Mouse (Mus musculus): ENCODE data around the gene Dhdds. TPM values are rescaled to one million over a fixed set of nuclear protein-coding genes. Genes with fewer than 3 reads are reported as not detected.

Dhdds gene
- polyA plus RNA-seq, 2 experiments = 13.3 to 16.8 TPM

DNA sequence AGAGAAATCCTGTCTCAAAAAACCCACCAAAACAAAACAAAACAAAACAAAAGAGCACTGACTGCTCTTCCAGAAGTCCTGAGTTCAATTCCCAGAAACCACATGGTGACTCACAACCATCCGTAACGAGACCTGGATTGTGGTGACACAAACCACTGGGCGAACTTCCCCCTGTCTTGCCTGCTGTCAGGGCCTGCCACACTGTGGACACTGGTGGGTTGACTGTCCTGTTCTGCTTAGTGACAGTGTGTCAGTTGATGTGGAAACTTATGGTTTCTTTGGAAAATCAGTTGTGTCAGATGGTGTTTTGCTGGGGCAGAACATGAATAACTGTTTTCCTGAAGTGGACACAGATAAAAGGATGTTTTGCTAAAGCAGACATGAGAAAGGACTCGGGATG lies 58.0 kb downstream of the Dhdds start:
- H3K9ac ChIP-seq (replicated peaks) = no peak overlapping the region
- ATAC-seq (ENCODE audit: insufficient read depth) (no peak), DNase-seq (ENCODE audit: low read depth in 3 of 3, low spot score in 3 of 3) (no peak)
- 62% methylated on average over 4 of the region's 4 CpGs for WGBS (ENCODE audit: insufficient replicate concordance)
- H3K27me3 ChIP-seq (ENCODE audit: control insufficient read depth, insufficient read depth, low read length) = no peaks in the 10 kb centered on the region
- peaks cover 0 to 4% of the 10 kb centered on the region in 2 experiments; a peak in 1 of 4 replicates for H3K4me1 ChIP-seq (replicated peaks; ENCODE audit: control insufficient read depth in 2 of 2, insufficient read depth in 2 of 2, low read length in 1 of 2)
- no peaks in the 10 kb centered on the region for H3K36me3 ChIP-seq (replicated peaks; ENCODE audit: control insufficient read depth, insufficient read depth, low read depth)
- no peak overlapping the region for H3K27ac ChIP-seq
- no peak overlapping the region for H3K4me2 ChIP-seq (ENCODE audit: low read depth)
- TF ChIP-seq EP300 (IDR thresholded peaks at IDR 0.05; ENCODE audit: low read depth) = no peak
- 0 out of 2 replicates have a peak, but pooled peaks have one; percentile 12 for TF ChIP-seq CTCF (IDR thresholded peaks at IDR 0.05; ENCODE audit: low read depth)
- no peaks in the 10 kb centered on the region for H3K9me3 ChIP-seq (ENCODE audit: control insufficient read depth, low read length)
- no peak overlapping the region for H3K4me3 ChIP-seq (ENCODE audit: insufficient read depth in 1 of 2, low read depth in 2 of 2, low read length in 2 of 2)

DNA sequence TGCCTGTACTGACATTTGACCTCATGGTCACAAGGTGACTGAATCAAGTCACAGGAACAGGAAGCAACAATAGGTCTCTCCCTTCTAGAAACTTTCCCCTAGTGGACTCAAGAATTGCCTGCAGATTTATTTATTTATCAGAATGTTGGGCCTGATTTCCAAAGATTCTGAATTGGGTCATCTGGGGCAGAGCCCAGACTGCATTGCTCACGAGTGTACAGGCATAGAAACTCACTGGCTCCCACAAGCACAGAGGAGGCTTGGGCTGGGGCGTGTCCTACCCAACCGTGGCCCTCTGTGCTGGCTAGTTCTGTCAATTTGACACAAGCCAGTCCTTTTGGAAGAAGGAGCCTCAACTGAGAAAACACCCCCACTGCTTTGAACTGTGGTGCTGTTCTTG lies 59.1 kb downstream of the Dhdds start:
- Histone ChIP-seq H3K27ac (no peak overlapping the region), H3K4me1 (replicated peaks; ENCODE audit: control insufficient read depth in 2 of 2, insufficient read depth in 2 of 2, low read length in 1 of 2) (peaks cover 0 to 4% of the 10 kb centered on the region in 2 experiments; a peak in 1 of 4 replicates), H3K27me3 (ENCODE audit: control insufficient read depth, insufficient read depth, low read length) (no peaks in the 10 kb centered on the region), H3K36me3 (replicated peaks; ENCODE audit: control insufficient read depth, insufficient read depth, low read depth) (no peaks in the 10 kb centered on the region), H3K4me3 (ENCODE audit: insufficient read depth in 1 of 2, low read depth in 2 of 2, low read length in 2 of 2) (no peak overlapping the region), H3K9ac (replicated peaks) (no peak overlapping the region), H3K9me3 (ENCODE audit: control insufficient read depth, low read length) (no peaks in the 10 kb centered on the region), H3K4me2 (ENCODE audit: low read depth) (no peak overlapping the region)
- TF ChIP-seq EP300 (IDR thresholded peaks at IDR 0.05; ENCODE audit: low read depth) (no peak), CTCF (IDR thresholded peaks at IDR 0.05; ENCODE audit: low read depth) (no peak)
- 28% methylated on average over 3 of the region's 3 CpGs for WGBS (ENCODE audit: insufficient replicate concordance)
- DNase-seq (ENCODE audit: low read depth in 3 of 3, low spot score in 3 of 3) = no peak
- ATAC-seq (ENCODE audit: insufficient read depth) = no peak

GRCm38 (mm10) chr4:133940386-133941260 lies 60.1 kb downstream of the Dhdds start:
- 70% methylated on average over 13 of the region's 13 CpGs for WGBS (ENCODE audit: insufficient replicate concordance)
- no peak for ATAC-seq (ENCODE audit: insufficient read depth)

GRCm38 (mm10) chr4:133938077-133938476 lies 62.6 kb downstream of the Dhdds start:
- H3K9me3 ChIP-seq (ENCODE audit: control insufficient read depth, low read length) = no peaks in the 10 kb centered on the region
- no peak for DNase-seq (ENCODE audit: low read depth in 3 of 3, low spot score in 3 of 3)
- no peak overlapping the region for H3K9ac ChIP-seq (replicated peaks)
- no peak overlapping the region for H3K4me3 ChIP-seq (ENCODE audit: insufficient read depth in 1 of 2, low read depth in 2 of 2, low read length in 2 of 2)
- 38% methylated on average over 2 of the region's 2 CpGs for WGBS (ENCODE audit: insufficient replicate concordance)
- no peak overlapping the region for H3K4me2 ChIP-seq (ENCODE audit: low read depth)
- no peaks in the 10 kb centered on the region for H3K27me3 ChIP-seq (ENCODE audit: control insufficient read depth, insufficient read depth, low read length)
- no peaks in the 10 kb centered on the region for H3K36me3 ChIP-seq (replicated peaks; ENCODE audit: control insufficient read depth, insufficient read depth, low read depth)
- H3K27ac ChIP-seq = no peak overlapping the region
- H3K4me1 ChIP-seq (replicated peaks; ENCODE audit: control insufficient read depth in 2 of 2, insufficient read depth in 2 of 2, low read length in 1 of 2) = peaks cover 0 to 4% of the 10 kb centered on the region in 2 experiments; a peak in 1 of 4 replicates
- TF ChIP-seq CTCF (IDR thresholded peaks at IDR 0.05; ENCODE audit: low read depth) (no peak), EP300 (IDR thresholded peaks at IDR 0.05; ENCODE audit: low read depth) (no peak)
- ATAC-seq (ENCODE audit: insufficient read depth) = no peak

More at GRCm38 (mm10) chr4:133940386-133941260, 60.1 kb downstream of the Dhdds start:
- H3K9me3 ChIP-seq (ENCODE audit: control insufficient read depth, low read length) = no peaks in the 10 kb centered on the region
- H3K4me2 ChIP-seq (ENCODE audit: low read depth) = no peak overlapping the region
- no peak for TF ChIP-seq EP300 (IDR thresholded peaks at IDR 0.05; ENCODE audit: low read depth)
- TF ChIP-seq CTCF (IDR thresholded peaks at IDR 0.05; ENCODE audit: low read depth) = no peak
- no peak for DNase-seq (ENCODE audit: low read depth in 3 of 3, low spot score in 3 of 3)
- no peak overlapping the region for H3K4me3 ChIP-seq (ENCODE audit: insufficient read depth in 1 of 2, low read depth in 2 of 2, low read length in 2 of 2)
- peaks cover 0 to 4% of the 10 kb centered on the region in 2 experiments; a peak in 1 of 4 replicates for H3K4me1 ChIP-seq (replicated peaks; ENCODE audit: control insufficient read depth in 2 of 2, insufficient read depth in 2 of 2, low read length in 1 of 2)
- H3K27me3 ChIP-seq (ENCODE audit: control insufficient read depth, insufficient read depth, low read length) = no peaks in the 10 kb centered on the region
- H3K9ac ChIP-seq (replicated peaks) = no peak overlapping the region
- H3K36me3 ChIP-seq (replicated peaks; ENCODE audit: control insufficient read depth, insufficient read depth, low read depth) = no peaks in the 10 kb centered on the region
- no peak overlapping the region for H3K27ac ChIP-seq

DNA sequence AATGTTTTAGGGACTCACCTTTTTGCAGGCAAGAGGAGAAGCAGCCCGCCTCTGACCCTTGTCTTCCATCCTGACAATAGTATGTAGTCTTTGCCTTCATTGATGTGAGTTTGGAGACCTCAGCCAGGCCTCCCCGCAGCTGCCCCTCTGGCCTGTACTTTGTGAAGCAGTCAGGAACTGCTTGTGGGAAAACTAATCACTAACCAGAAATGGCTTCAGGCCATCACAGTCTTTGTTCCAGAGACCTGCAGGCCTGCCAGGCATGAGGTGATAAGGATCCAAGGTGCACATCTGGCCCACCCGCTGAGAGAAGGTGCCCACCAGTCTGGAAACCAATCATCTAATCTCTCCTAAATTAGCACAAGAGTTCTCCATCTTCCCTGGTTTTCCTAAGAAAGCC lies 68.9 kb downstream of the Dhdds start:
- Histone ChIP-seq H3K4me2 (ENCODE audit: low read depth) (no peak overlapping the region; the same call in 1 of the 2 replicates), H3K4me3 (ENCODE audit: insufficient read depth in 1 of 2, low read depth in 2 of 2, low read length in 2 of 2) (no peak overlapping the region)
- TF ChIP-seq CTCF (IDR thresholded peaks at IDR 0.05; ENCODE audit: low read depth) (no peak), EP300 (IDR thresholded peaks at IDR 0.05; ENCODE audit: low read depth) (no peak)

More for the DNA sequence above, 68.9 kb downstream of the Dhdds start:
- WGBS (ENCODE audit: insufficient replicate concordance) = 54% methylated on average over 3 of the region's 3 CpGs
- Histone ChIP-seq H3K9me3 (ENCODE audit: control insufficient read depth, low read length) (no peaks in the 10 kb centered on the region), H3K9ac (replicated peaks) (peak overlapping the region; percentile 16; the same call in 1 of the 2 replicates), H3K27ac (no peak overlapping the region), H3K27me3 (ENCODE audit: control insufficient read depth, insufficient read depth, low read length) (no peaks in the 10 kb centered on the region), H3K4me1 (replicated peaks; ENCODE audit: control insufficient read depth in 2 of 2, insufficient read depth in 2 of 2, low read length in 1 of 2) (peaks cover 0 to 13% of the 10 kb centered on the region in 2 experiments; a peak in 3 of 4 replicates), H3K36me3 (replicated peaks; ENCODE audit: control insufficient read depth, insufficient read depth, low read depth) (no peaks in the 10 kb centered on the region)
- no peak for ATAC-seq (ENCODE audit: insufficient read depth)
- DNase-seq (ENCODE audit: low read depth in 3 of 3, low spot score in 3 of 3) = no peak
